Mouse (Mus musculus) CH12.LX (cell line): ENCODE data around the gene Mybpc3. TPM values are rescaled to one million over a fixed set of nuclear protein-coding genes. Genes with fewer than 3 reads are reported as not detected.

ENCODE experiments used
- DNase-seq: peaks from one replicate; pipeline ENCODE4 v3.0.0-alpha.2; 2013; ENCODE audit errors: extremely low read depth
- H3K27ac ChIP-seq: 2 replicates; pipeline ENCODE4 v1.5.1; 2012; ENCODE audit warnings: low read depth, mild to moderate bottlenecking, control low read depth, moderate library complexity; ENCODE audit not compliant: insufficient read depth
- H3K27me3 ChIP-seq: replicated peaks from 2 replicates; pipeline ENCODE3; 2012; ENCODE audit warnings: inconsistent platforms
- H3K36me3 ChIP-seq, 2 experiments: replicated peaks in 1 of 2; 2 replicates each; pipeline versions ENCODE3 to v1.6.1; 2012; ENCODE audit warnings: inconsistent platforms in 1 of 2, low read length in 1 of 2, mild to moderate bottlenecking in 1 of 2, mixed read lengths in 1 of 2, moderate library complexity in 1 of 2; ENCODE audit not compliant: control insufficient read depth in 1 of 2, insufficient read depth in 1 of 2
- H3K4me1 ChIP-seq, 2 experiments: 2 replicates each; pipeline ENCODE4 v1.6.1; 2012; ENCODE audit warnings: inconsistent platforms in 1 of 2, moderate library complexity in 1 of 2; ENCODE audit not compliant: insufficient read depth in 2 of 2, control insufficient read depth in 1 of 2
- H3K4me2 ChIP-seq: 2 replicates; pipeline ENCODE4 v1.6.1; 2012; ENCODE audit warnings: low read depth, mild to moderate bottlenecking, control low read depth; ENCODE audit not compliant: poor library complexity, insufficient read depth, severe bottlenecking
- H3K4me3 ChIP-seq, 3 experiments: fragments of 150-350 bp in 1 of 3; sonication (generic) in 1 of 3; replicated peaks in 1 of 3; 2 replicates each; pipeline versions ENCODE3 to v1.5.1; 2011 to 2012; ENCODE audit warnings: low read depth in 2 of 3, low read length in 2 of 3, mild to moderate bottlenecking in 2 of 3, moderate library complexity in 2 of 3, control low read depth in 1 of 3, improper control_type of control experiment in 1 of 3, inconsistent platforms in 1 of 3, mixed read lengths in 1 of 3; ENCODE audit not compliant: poor library complexity in 1 of 3
- H3K79me2 ChIP-seq: replicated peaks from 2 replicates; pipeline ENCODE4 v1.6.1; 2012; ENCODE audit warnings: mild to moderate bottlenecking, moderate library complexity; ENCODE audit not compliant: control insufficient read depth, poor library complexity, insufficient read depth, severe bottlenecking; ENCODE audit errors: extremely low read depth
- H3K9ac ChIP-seq: 2 replicates; pipeline ENCODE4 v1.6.1; 2012; ENCODE audit warnings: low read depth, mild to moderate bottlenecking, control low read depth, moderate library complexity; ENCODE audit not compliant: insufficient read depth
- H3K9me3 ChIP-seq: replicated peaks from 2 replicates; pipeline ENCODE3; 2012; ENCODE audit warnings: low read length, inconsistent platforms, mixed read lengths
- BHLHE40 ChIP-seq: IDR thresholded peaks from 2 replicates; pipeline ENCODE4 v1.6.1; 2011; ENCODE audit warnings: mild to moderate bottlenecking, low read depth, low read length, improper control_type of control experiment
- CHD1 ChIP-seq: IDR thresholded peaks from 2 replicates; pipeline ENCODE4 v1.6.1; 2012; ENCODE audit warnings: low read depth, low read length, improper control_type of control experiment, inconsistent platforms
- ELF1 ChIP-seq: IDR thresholded peaks from 2 replicates; pipeline ENCODE4 v1.6.1; 2014; ENCODE audit warnings: low read depth, mild to moderate bottlenecking, inconsistent platforms, low read length, improper control_type of control experiment
- GABPA ChIP-seq: IDR thresholded peaks from 2 replicates; pipeline ENCODE4 v1.6.1; 2012; ENCODE audit warnings: low read depth, low read length, improper control_type of control experiment, inconsistent platforms; ENCODE audit not compliant: insufficient replicate concordance
- JUN ChIP-seq: IDR thresholded peaks from 2 replicates; pipeline ENCODE4 v1.6.1; 2011; ENCODE audit warnings: low read depth, mild to moderate bottlenecking, low read length, improper control_type of control experiment, moderate library complexity; ENCODE audit not compliant: insufficient read depth
- JUND ChIP-seq: conservative IDR thresholded peaks from 2 replicates; pipeline ENCODE4 v1.6.1; 2011; ENCODE audit warnings: low read depth, low read length, improper control_type of control experiment
- MAX ChIP-seq: IDR thresholded peaks from 2 replicates; pipeline ENCODE4 v1.6.1; 2011; ENCODE audit warnings: low read length, improper control_type of control experiment
- MAZ ChIP-seq: IDR thresholded peaks from 2 replicates; pipeline ENCODE4 v1.6.1; 2012; ENCODE audit warnings: low read depth, mild to moderate bottlenecking, inconsistent platforms, low read length, improper control_type of control experiment, moderate library complexity
- MXI1 ChIP-seq: IDR thresholded peaks from 2 replicates; pipeline ENCODE4 v1.6.1; 2011; ENCODE audit warnings: mild to moderate bottlenecking, low read depth, low read length, improper control_type of control experiment
- POLR2A ChIP-seq: IDR thresholded peaks from 2 replicates; pipeline ENCODE4 v1.6.1; 2011; ENCODE audit warnings: low read depth, mild to moderate bottlenecking, improper control_type of control experiment, low read length
- RAD21 ChIP-seq: IDR thresholded peaks from 2 replicates; pipeline ENCODE4 v1.6.1; 2011; ENCODE audit warnings: low read depth, mild to moderate bottlenecking, low read length, improper control_type of control experiment, moderate library complexity
- RCOR1 ChIP-seq: conservative IDR thresholded peaks from 2 replicates; pipeline ENCODE4 v1.6.1; 2012; ENCODE audit warnings: low read depth, mild to moderate bottlenecking, inconsistent platforms, low read length, improper control_type of control experiment
- SMC3 ChIP-seq: IDR thresholded peaks from 2 replicates; pipeline ENCODE4 v1.6.1; 2011; ENCODE audit warnings: low read depth, low read length, improper control_type of control experiment
- TBP ChIP-seq: conservative IDR thresholded peaks from 2 replicates; pipeline ENCODE4 v1.6.1; 2011; ENCODE audit warnings: low read depth, low read length, improper control_type of control experiment
- USF2 ChIP-seq: conservative IDR thresholded peaks from 2 replicates; pipeline ENCODE4 v1.6.1; 2011; ENCODE audit warnings: low read depth, low read length, improper control_type of control experiment
- ZC3H11A ChIP-seq: IDR thresholded peaks from 2 replicates; pipeline ENCODE4 v1.6.1; 2012; ENCODE audit warnings: low read depth, mild to moderate bottlenecking, inconsistent platforms, low read length, improper control_type of control experiment
- ZKSCAN1 ChIP-seq: IDR thresholded peaks from 2 replicates; pipeline ENCODE4 v1.6.1; 2012; ENCODE audit warnings: low read depth, inconsistent platforms, low read length, improper control_type of control experiment, borderline replicate concordance
- ZNF384 ChIP-seq: IDR thresholded peaks from 2 replicates; pipeline ENCODE4 v1.6.1; 2012; ENCODE audit warnings: low read depth, low read length, improper control_type of control experiment, inconsistent platforms
- dilution Hi-C: fragments of 300-500 bp; cut with MboI; formaldehyde crosslinking; loops from 2 replicates; pipeline ENCODE4 v1.14.3; 2020; ENCODE audit warnings: low sequenced_read_pairs; ENCODE audit not compliant: extremely low pct_unique_long_range_greater_than_20kb, extremely low pct_ligation_motif_present
- in situ Hi-C: fragments of 300-500 bp; cut with MboI; formaldehyde crosslinking; loops from 3 replicates; pipeline ENCODE4 v1.14.3; 2019; ENCODE audit warnings: low sequenced_read_pairs, low pct_ligation_motif_present, low pct_unique_long_range_greater_than_20kb, mixed read lengths
- polyA plus RNA-seq: library from polyadenylated mRNA; unstranded; fragments of >175 nt; gene quantifications from 2 replicates; pipeline ENCODE4 v1.2.1, GENCODE M21; 2012; ENCODE audit warnings: low read depth; ENCODE audit not compliant: insufficient read length
- total RNA-seq, 2 experiments: library from RNA; depleted of rRNA; stranded (reverse); fragments of 300-350 nt in 1 of 2; fragments of >200 nt in 1 of 2; gene quantifications; 2 replicates each; pipeline ENCODE4 v1.2.3; 2012 to 2014

Mybpc3 gene
- total and polyA plus RNA-seq, 3 experiments = 0.04 to 0.27 (median 0.07) TPM

DNA sequence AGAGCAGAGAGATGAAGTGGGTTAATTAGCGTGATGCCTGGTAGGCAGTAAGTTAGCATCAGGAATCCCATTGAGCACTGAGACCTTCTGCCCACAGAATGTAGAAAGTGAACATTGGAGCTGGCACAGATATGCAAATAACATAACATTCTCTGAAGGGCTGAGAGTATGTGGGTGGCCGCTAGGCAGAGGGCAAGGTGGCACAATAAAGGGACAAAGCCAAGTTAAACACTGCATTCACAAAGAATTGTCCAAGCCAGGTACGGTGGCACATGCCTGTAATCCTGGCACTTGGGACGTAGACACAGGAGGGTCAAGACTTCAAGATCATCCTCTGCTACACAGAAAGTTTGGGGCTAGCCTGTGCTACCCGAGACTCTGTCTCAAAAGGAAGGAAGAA is 8.7 kb upstream of the Mybpc3 start:
- H3K4me3 ChIP-seq = no peak overlapping the region
- peaks cover 80 to 95% of the 10 kb centered on the region in 2 experiments for H3K36me3 ChIP-seq
- H3K4me2 ChIP-seq = no peak overlapping the region
- no peaks in the 10 kb centered on the region for H3K27me3 ChIP-seq
- 0 out of 4 replicates have a peak, but pooled peaks cover 0 to 3% of the 10 kb centered on the region in 2 experiments for H3K4me1 ChIP-seq
- no peak overlapping the region for H3K9ac ChIP-seq
- H3K27ac ChIP-seq = no peak overlapping the region
- dilution Hi-C loops (no loop called here), in situ Hi-C loops (no loop called here)
- TF ChIP-seq ZKSCAN1 = no peak
- no peak for TF ChIP-seq JUND
- no peak for TF ChIP-seq MAX
- TF ChIP-seq MXI1 = no peak
- TF ChIP-seq ELF1 = no peak
- no peak for TF ChIP-seq ZC3H11A
- no peak for TF ChIP-seq GABPA
- TF ChIP-seq RAD21 = no peak
- TF ChIP-seq POLR2A = no peak
- no peak for TF ChIP-seq RCOR1
- no peak for TF ChIP-seq ZNF384
- no peak for TF ChIP-seq MAZ
- peaks cover 16% of the 10 kb centered on the region for H3K79me2 ChIP-seq
- no peaks in the 10 kb centered on the region for H3K9me3 ChIP-seq
- no peak for DNase-seq

DNA sequence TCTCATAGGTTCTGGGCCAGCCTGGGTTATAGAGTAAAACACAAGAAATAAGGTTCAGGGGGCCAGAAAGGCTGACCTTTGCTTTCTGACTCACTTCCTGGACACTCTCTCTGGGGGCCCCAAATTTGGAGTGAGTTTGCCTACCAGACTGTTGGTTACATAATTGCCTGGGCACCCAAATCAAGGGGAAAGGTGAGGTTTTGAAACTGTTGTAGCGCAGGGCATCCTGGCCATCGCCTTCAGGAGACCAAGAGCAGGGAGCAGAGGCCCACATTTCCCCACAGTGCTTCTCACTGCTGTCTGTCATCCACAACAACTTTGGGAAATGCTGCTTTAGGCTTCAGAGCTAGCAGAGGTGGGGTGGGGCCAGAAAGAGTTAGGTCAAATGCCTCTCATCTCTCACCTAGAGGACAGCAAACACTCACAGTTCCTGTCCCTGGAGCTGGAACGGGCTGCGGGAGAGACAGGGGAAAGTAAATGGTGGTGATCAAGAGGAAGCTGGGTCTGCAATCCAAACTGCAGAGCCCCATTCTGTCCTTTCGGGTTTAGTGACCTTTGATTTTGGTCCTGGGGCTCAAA is 8.0 kb upstream of the Mybpc3 start:
- Histone ChIP-seq H3K36me3 (peaks cover 83 to 96% of the 10 kb centered on the region in 2 experiments), H3K4me3 (no peak overlapping the region), H3K27me3 (no peaks in the 10 kb centered on the region), H3K4me1 (0 out of 4 replicates have a peak, but pooled peaks cover 0 to 3% of the 10 kb centered on the region in 2 experiments), H3K9ac (no peak overlapping the region), H3K9me3 (no peaks in the 10 kb centered on the region), H3K27ac (no peak overlapping the region), H3K4me2 (no peak overlapping the region), H3K79me2 (peaks cover 16% of the 10 kb centered on the region)
- in situ Hi-C loops = no loop called here
- dilution Hi-C loops = no loop called here
- TF ChIP-seq SMC3 (no peak), ELF1 (no peak), ZNF384 (no peak), BHLHE40 (no peak), USF2 (no peak), JUN (no peak), JUND (no peak), CHD1 (no peak), TBP (no peak)
- DNase-seq = no peak
